Mouse (Mus musculus) kidney, adult 9 months (tissue): ENCODE data around the gene Osr1.

Experiments
- DNase-seq: peaks from one replicate; pipeline ENCODE4 v3.0.0; 2022

Gene Osr1

GRCm38 (mm10) chr12:9569971-9570370 lies at the start of gene Osr1:
Gene Osr1, plus strand, starts transcription at chr12:9570116.
- peak; percentile 43 for DNase-seq

- DNase-seq: no peak
These were observed 19.6 kb upstream of the Osr1 start for GRCm38 (mm10) chr12:9550328-9550727.

- no peak for DNase-seq
These were observed 5.0 kb upstream of the Osr1 start for GRCm38 (mm10) chr12:9564956-9565355.

DNA sequence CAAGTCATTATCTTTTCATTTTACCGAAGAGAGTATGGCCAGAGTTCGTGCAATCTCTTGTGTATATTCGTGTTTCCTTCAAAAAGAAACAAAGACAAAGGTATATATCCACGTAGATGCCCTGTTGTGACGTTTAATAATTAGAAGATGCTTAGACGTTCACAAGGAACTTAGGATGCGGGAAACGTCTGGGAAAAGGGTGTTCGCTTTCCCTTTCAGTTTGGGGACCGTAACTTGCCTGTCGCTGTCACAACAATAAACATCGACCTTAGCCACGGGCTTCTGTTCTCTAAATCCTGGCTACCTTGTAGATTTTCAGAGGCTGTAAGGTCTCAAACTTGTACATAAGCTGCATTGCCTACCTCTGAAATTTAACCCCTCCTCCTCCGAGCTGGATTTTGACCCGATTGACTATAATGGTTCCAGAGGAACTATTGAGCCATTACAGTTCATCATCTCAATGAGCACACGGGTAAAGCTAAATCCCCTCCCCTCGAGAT lies 630 bp downstream of the Osr1 start:
- no peak for DNase-seq

GRCm38 (mm10) chr12:9571276-9571940 lies 1.5 kb downstream of the Osr1 start:
- no peak for DNase-seq

- no peak for DNase-seq
These were observed 2.1 kb downstream of the Osr1 start for GRCm38 (mm10) chr12:9572022-9572421.

- no peak for DNase-seq
These were observed 3.8 kb downstream of the Osr1 start for GRCm38 (mm10) chr12:9573682-9574081.

DNA sequence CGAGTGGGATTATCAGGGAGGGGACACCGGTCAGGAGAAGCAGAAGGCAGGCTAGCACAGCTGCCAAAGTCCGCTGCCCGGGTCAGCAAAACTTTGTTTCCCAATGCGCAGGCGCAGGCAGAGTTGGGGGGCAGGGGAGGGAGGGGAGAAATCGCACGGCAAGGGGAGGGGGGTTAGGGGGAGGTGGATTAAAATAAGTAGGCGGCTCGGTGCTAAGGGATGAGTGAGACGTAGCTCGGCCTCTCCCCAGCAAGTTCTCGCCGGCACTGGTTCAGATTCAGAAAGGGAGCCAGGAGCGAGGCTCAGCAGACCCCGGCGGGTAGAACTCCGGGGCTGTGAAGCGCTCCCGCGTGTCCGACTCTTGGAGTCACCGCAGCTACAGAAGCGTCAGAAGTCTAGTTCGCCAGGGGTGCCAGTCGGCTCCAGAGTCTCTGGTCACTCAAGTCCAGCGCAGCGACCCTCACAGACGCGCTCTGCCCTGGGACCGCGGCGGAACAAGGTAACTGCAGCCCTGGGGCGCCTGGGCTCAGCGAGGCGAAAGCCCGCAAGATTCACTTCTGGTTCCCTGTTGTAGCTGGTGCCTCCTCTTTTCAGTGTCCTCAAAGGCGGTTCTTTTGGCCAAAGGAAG lies 4.4 kb downstream of the Osr1 start:
- peak; percentile 50 for DNase-seq

DNA sequence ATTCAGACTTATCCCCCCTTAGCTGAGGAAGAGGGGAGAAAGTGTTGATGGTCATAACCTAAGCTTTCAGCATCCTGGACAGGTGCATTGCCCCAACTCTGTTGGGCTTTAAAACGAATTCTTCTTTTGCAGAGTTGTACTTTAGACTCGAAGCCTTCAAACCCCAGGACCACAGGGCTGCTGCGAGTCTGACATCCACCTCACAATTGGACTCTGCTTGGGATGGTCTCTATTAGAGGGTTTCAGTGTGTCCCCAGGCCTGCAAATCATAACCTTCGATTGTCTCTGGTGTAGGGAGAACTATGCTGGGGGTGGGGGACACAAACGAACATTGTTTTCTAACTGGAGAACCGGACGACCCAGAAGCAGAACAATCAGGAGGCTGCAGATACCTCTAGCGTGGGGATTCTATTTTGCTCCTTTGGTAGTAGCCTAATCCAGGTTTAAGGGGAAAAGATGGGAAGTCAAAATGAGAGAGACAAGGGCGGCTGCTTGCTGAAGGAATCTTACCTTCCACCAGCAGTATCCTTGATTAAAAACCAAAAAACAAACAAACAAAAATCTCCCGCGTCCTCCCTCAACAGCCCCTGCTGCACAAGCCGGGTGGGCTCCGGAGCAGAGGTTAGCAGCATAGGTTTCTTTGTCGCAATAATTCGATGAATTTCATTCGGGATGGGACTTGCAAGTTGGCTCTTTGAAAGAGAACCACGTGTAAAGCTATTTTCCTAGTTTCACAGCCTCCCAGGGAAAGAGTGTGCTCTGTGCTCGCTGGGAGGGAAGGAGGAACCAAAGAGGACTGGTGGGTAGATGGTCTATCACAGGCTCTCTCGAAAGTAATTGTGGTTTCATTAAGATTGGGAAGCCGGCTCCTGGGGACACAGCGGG lies 5.5 kb downstream of the Osr1 start:
- DNase-seq: no peak

- no peak for DNase-seq
These were observed 6.2 kb downstream of the Osr1 start for GRCm38 (mm10) chr12:9576043-9576538.

DNA sequence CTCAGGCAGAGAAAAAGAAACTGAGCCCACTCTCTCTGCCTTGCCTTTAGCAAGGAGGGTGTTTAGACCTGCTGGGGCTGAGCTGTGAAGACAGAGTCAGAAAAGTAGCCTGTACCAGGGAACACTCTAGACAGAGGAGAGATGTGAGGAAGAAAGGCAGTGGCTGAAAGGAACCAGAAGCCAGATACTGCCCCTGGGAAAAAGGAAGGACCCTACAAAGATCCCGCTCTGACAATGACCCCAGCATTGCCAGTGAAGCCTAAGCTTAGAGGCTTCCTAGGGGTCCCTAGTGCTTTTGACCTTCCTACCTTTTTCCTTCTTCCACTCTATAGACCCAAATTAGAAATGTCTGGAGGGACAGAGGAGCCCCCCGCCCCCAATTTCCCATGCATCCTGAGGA lies 7.7 kb downstream of the Osr1 start:
- DNase-seq: no peak

DNA sequence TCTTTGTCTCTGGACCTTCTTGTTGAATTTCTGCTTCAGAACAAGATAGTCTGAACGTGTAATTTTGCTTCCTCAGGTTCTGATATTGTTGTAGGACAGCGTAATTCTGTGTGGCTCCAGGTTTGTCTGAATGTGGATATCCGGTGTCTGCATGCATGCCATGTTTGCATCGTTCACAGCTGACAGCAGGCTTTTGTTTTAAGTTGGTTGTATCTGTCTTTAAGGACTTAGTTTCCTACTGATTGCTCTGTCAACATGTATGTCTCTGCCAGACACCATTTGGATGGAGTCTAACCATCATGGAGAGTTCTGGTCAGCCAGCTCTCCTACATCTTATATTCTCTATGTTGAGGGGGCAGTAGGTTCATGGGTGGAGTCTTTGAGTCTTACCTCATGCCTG lies 8.7 kb downstream of the Osr1 start:
- no peak for DNase-seq

DNA sequence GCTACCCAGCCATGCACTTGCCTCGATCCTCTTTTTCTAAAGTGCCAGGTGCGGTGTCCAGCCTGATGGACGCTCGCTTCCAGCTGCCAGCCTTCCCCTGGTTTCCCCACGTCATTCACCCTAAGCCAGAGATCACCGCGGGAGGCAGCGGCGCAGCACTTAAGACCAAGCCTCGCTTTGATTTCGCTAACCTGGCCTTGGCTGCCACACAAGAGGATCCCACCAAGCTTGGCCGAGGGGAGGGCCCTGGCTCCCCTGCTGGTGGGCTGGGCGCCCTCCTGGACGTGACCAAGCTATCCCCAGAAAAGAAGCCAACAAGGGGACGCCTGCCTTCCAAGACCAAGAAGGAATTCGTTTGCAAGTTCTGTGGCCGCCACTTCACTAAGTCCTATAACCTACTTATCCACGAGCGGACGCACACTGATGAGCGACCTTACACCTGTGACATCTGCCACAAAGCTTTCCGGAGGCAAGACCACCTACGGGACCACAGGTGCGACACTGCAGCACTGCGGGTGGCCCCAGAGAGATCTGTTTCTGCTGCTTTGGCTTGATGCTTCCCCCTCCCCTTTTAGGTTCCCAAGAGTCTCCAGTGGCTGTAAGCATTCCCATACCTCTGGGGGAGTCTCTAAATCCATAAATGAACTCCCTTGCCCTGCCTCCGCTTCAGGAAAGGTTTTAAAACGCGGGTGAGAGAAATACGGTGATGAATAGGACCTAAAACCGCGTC lies 9.6 kb downstream of the Osr1 start:
- DNase-seq: no peak

DNA sequence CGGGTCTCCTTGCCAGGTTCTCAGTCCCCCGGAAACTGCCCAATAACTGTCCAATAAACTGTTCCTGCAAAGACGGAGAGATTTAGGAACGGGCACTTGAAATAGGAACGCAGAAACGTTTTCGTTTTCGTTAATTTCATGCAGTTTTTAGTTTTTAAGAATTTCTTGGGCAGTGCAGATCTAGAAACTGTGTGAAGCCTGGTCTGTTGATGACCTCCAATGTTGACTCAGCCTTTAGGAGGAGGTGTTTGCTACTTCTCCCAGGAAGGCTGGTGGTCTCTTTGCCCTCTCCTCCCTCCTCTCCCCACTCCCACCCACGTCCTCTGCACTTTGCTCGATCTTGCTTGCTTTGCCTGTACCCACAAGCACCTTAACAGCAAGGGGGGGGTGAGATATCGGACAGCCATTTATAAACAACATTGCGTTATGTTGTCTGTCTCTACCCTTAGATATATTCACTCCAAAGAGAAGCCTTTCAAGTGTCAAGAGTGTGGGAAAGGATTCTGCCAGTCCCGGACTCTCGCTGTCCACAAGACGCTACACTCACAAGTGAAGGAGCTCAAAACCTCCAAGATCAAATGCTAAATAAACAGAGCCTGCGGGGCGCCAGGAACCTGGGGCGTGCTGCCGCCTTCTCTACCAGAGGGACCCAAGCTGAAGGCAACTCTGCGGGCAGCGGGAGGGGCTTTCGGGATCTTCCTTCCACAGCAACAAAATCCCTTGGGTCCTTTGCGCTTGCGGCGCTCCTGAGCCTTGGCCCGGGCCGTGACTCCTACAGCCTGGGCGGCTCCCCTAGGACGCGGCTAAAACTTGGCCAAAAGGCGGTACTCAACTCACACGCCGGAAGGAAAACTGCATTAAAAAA lies 10.4 kb downstream of the Osr1 start:
- DNase-seq: no peak

- no peak for DNase-seq
These were observed 11.1 kb downstream of the Osr1 start for GRCm38 (mm10) chr12:9581011-9581410.

DNA sequence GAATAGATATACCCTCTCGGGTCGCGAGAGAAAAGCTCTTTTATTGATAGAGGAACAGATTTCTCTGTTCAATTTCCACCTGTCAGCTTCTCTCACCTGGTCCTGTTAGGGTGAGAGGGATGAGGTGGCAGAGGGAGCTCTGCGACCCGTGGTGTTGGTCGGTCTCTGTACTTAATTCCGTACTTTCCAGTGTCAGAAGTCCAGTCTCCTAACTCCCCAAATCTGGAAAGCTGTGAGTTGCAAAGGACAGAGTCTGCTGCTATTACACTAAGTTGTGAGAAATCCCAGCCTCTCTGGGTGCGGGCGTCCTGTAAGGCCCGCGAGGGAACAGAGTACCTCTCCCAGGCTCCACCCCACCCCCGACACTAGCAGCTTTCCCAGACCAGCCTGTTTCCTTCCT lies 11.6 kb downstream of the Osr1 start:
- no peak for DNase-seq

DNA sequence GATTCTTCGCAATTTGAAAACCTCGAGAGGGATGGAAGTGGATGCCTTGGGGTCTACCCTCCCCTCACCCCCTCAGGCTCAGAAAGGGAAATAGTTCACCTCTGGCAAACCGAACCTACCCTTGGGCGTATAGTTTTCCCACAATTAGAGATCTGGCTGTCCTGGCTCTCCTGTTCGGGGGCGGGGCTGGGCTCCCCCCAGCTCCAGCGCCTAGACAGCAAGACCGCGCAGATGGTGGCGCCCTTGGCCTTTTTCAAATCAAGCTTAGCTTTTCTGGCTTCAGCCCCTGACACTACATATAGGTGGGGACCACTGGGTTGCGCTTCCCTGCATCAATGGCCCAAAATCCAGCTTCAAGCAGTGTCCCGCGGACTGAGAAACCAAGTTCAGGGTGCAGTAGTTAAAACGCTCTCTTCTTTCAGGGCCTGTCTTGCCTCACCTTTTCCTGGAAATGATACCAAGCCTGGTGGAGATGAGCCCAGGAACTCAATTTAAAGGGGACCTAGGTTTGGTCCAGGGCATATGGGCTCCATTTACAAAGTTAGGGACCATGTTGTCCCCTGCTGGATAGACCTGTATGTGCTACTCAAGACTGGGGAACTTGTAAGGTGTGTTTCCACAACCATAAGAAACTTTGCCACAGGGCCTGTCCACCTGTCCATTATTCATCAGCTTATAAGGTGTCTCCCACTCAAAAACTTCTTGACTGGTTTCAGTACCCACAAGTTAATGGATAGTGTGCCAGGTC lies 12.5 kb downstream of the Osr1 start:
- DNase-seq: no peak

DNA sequence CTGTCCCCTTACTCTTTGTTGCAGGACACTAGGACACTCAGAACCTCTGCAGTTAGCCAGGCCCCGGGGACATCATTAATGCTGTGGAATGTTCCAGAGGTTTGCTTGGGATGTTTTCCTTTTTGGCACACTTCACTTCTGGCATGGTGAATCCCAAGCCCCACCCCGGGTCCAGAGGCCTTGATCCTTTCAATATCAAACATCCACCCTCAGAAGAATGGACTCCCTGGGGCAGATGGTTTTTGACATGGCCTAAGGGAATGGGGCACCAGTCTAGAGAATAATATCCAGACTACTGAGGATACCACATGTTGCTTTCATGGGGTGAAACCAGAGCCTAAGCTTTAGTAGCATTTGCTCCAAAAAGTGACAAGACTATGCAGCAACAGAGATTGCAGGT lies 13.5 kb downstream of the Osr1 start:
- no peak for DNase-seq

DNA sequence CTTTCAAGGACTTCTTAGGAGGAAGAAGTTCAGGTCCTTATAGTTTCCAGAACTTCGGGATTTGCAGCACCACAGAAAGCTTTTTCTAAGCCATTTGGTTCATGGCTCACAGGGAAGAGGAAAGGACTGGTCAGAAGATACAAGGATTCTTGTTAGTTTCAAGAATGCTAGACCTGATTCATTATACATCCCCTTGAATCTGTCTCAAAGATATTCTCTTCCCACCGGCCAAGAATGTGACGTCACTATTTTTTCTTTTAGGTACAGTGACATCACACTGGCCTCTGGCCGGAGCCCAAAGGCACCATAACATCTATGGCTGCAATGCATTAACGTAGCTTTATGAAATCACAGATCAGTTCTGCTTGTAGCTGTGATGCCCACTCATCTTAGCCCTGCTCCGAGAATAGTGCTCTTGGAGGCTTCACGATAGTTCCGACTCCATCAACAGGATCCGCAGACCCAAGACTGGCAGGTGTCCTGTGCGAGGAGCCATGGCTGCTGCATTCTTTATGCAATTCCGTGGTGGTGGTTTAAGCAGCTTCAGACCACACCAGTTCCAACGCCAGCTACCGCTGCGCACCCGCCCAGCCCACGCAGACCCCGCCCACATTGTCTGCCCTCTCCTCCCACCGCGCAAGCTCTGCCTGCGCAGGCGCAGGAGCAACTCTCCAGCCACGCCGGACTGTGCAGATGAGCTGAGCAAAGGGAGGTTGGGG lies 14.6 kb downstream of the Osr1 start:
- DNase-seq: peak; percentile 46

- DNase-seq: no peak
These were observed 15.2 kb downstream of the Osr1 start for GRCm38 (mm10) chr12:9585085-9585453.
